Comparison of ENCODE assay signal across 8 mouse cellular contexts in genomic region chr8:91069834-91070233, GRCm38 (mm10). TPM values are rescaled to one million over a fixed set of nuclear protein-coding genes. Genes with fewer than 3 reads are reported as not detected.
DNase-seq lines count a peak whose midpoint lies in the region; ATAC-seq and TF ChIP-seq lines count a peak whose summit lies in the region.

Gene Rbl2 (plus strand): TSS chr8:91070057.

- no peaks in the 10 kb centered on the region for H3K27me3 ChIP-seq in megakaryocyte, embryonic 14.5 days (replicated peaks)

- peak; percentile 89 to 90 for DNase-seq in gastrocnemius, adult 8-10 months (ENCODE audit: low spot score in 2 of 2)
- DNase-seq in hindlimb bud, embryonic 11.5 days (ENCODE audit: extremely low spot score, low read depth, low spot score): peak; percentile 79
- DNase-seq in left cerebral cortex, adult 8-10 months (ENCODE audit: low spot score in 2 of 2): peak; percentile 93 to 96
- peak; percentile 97 to 98 for DNase-seq in right cerebral cortex, postnatal 10 days (ENCODE audit: low spot score in 2 of 2)
- peak; percentile 90 for DNase-seq in urinary bladder, postnatal 25 days (ENCODE audit: low spot score)

- TF ChIP-seq POLR2A in cortical plate, adult 2 months (IDR thresholded peaks at IDR 0.05; ENCODE audit: extremely low read depth, insufficient read depth, low read length): no peak

- TF ChIP-seq CTCF in cortical plate, adult 2 months (IDR thresholded peaks at IDR 0.05; ENCODE audit: extremely low read depth, insufficient read depth, low read length): no peak

- H3K27ac ChIP-seq in cortical plate, adult 2 months (ENCODE audit: insufficient read depth, low read length): peak within 1 kb of the TSS; percentile 74

- H3K4me1 ChIP-seq in cortical plate, adult 2 months (ENCODE audit: control insufficient read depth, insufficient read depth, low read length): peaks cover 6% of the 10 kb centered on the region
- H3K4me1 ChIP-seq in megakaryocyte, embryonic 14.5 days: peaks cover 59% of the 10 kb centered on the region

- ATAC-seq in activated CD4-positive, CD25-positive, alpha-beta regulatory T cell, adult 4 months: peak; percentile 67

- peak within 1 kb of the TSS; percentile 89 for H3K4me3 ChIP-seq in cortical plate, adult 2 months (ENCODE audit: insufficient read depth, low read length)
- peak within 1 kb of the TSS; percentile 99 for H3K4me3 ChIP-seq in megakaryocyte, embryonic 14.5 days (replicated peaks)

- peaks cover 22% of the 10 kb centered on the region for H3K36me3 ChIP-seq in megakaryocyte, embryonic 14.5 days (replicated peaks; ENCODE audit: low read length)

- no peaks in the 10 kb centered on the region for H3K9me3 ChIP-seq in megakaryocyte, embryonic 14.5 days

RNA-seq across cellular contexts. Expression of gene Rbl2, which starts in this region (rescaled TPM):
- polyA plus RNA-seq in activated CD4-positive, CD25-positive, alpha-beta regulatory T cell, adult 4 months (2017; shearing (Covaris generic)): 100 to 1,000 TPM; 103 to 143 TPM
- polyA plus RNA-seq in cortical plate, adult 2 months (2012; rRNA removed): 36.3 and 40.1 TPM in 2 replicates
- total RNA-seq in gastrocnemius, adult 8-10 months (2022): 10 to 100 TPM; 36.9 to 51.2 (median 41.7) TPM
- total RNA-seq in left cerebral cortex, adult 8-10 months (2022): 10 to 100 TPM; 36.3 to 42.8 (median 40.1) TPM
- polyA plus RNA-seq in megakaryocyte, embryonic 14.5 days (2012; ENCODE audit: insufficient read depth, low replicate concordance): 2.1 and 3.5 TPM in 2 replicates

Comparison
In these comparisons a context has a peak if more than half of its experiments do, and no peak if none do; other contexts are left out.
1. Peak in every context shown above with its lines: DNase-seq, ATAC-seq, H3K4me3 ChIP-seq and H3K27ac ChIP-seq.